Mouse (Mus musculus) kidney, adult 18-20 months (tissue): ENCODE results near the gene Sstr5.
A peak's percentile ranks its signal among the peaks of the same experiment; 100 is the strongest.

ENCODE experiments used
- DNase-seq: peaks from one replicate; pipeline ENCODE4 v3.0.0; 2021

The Sstr5 gene

GRCm38 (mm10) chr17:25497013-25497412 is at the start of gene Sstr5:
Gene Sstr5 (minus strand): TSS chr17:25497288.
- no peak for DNase-seq

- no peak for DNase-seq
Observed at GRCm38 (mm10) chr17:25541768-25542167, 44.7 kb upstream of the Sstr5 start.

GRCm38 (mm10) chr17:25540731-25541130 is 43.6 kb upstream of the Sstr5 start:
- DNase-seq = no peak

GRCm38 (mm10) chr17:25538945-25539875 is 42.1 kb upstream of the Sstr5 start:
- peak; percentile 10 for DNase-seq

- no peak for DNase-seq
Observed at GRCm38 (mm10) chr17:25530357-25531022, 33.4 kb upstream of the Sstr5 start.

GRCm38 (mm10) chr17:25522080-25522479 is 25.0 kb upstream of the Sstr5 start:
- DNase-seq = no peak

- no peak for DNase-seq
Observed at GRCm38 (mm10) chr17:25520492-25520891, 23.4 kb upstream of the Sstr5 start.

- DNase-seq = no peak
Observed at GRCm38 (mm10) chr17:25519511-25519910, 22.4 kb upstream of the Sstr5 start.

- DNase-seq = no peak
Observed at GRCm38 (mm10) chr17:25518144-25518543, 21.1 kb upstream of the Sstr5 start.

GRCm38 (mm10) chr17:25516315-25516714 is 19.2 kb upstream of the Sstr5 start:
- no peak for DNase-seq

GRCm38 (mm10) chr17:25514055-25514454 is 17.0 kb upstream of the Sstr5 start:
- no peak for DNase-seq

GRCm38 (mm10) chr17:25511876-25512275 is 14.8 kb upstream of the Sstr5 start:
- no peak for DNase-seq

GRCm38 (mm10) chr17:25510074-25510830 is 13.2 kb upstream of the Sstr5 start:
- DNase-seq = no peak

GRCm38 (mm10) chr17:25508860-25509577 is 11.9 kb upstream of the Sstr5 start:
- DNase-seq = peak; percentile 27

GRCm38 (mm10) chr17:25507799-25508198 is 10.7 kb upstream of the Sstr5 start:
- peak; percentile 66 for DNase-seq

GRCm38 (mm10) chr17:25502599-25502998 is 5.5 kb upstream of the Sstr5 start:
- no peak for DNase-seq

GRCm38 (mm10) chr17:25482092-25482491 is 15.0 kb downstream of the Sstr5 start:
- no peak for DNase-seq

GRCm38 (mm10) chr17:25480820-25481219 is 16.3 kb downstream of the Sstr5 start:
- no peak for DNase-seq

- no peak for DNase-seq
Observed at GRCm38 (mm10) chr17:25480152-25480551, 16.9 kb downstream of the Sstr5 start.

GRCm38 (mm10) chr17:25475946-25476744 is 20.9 kb downstream of the Sstr5 start:
- DNase-seq = peak; percentile 48

- peak; percentile 64 for DNase-seq
Observed at GRCm38 (mm10) chr17:25474330-25475077, 22.6 kb downstream of the Sstr5 start.
